Comparison of ENCODE assay signal across 11 mouse cellular contexts in the genomic region with DNA sequence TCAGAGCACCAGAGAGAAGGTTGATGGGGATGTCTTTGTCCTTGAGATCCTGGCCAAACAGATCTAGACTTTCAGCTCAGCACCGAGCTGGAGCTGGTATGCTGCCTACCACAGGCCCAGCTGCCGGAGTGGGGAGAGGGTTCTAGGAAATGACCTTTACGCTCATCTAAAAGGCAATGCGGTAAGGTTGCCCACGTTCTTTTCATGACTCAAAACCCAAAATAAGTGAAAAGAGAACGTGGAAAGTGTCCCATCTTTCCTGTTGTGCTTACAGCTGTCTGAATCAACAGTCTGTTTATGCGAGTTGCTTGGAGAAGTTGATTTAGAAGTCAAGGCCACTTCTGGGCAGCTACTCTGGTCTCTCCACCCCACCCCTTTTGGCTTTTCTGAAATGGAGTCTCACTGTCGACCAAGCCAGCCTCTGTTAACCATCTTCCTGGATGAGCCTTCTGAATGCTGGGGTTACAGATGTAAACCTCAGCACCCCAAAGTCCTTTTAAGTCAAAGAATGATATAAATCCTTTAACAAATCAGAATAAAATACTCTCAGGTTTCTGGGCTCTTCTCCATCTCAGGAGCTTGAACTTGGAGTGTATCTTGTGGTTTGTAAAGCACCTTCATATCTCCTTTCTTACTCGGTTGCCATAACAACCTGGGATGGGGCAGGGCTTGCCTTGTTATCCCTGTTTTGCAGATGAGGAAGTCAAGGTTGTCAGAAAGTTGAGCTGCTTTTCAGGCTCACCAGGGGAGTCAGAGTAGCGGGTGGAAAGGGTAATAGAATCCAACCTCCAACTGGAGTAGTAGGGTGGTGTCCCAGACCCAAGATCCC.
DNase-seq lines count a peak whose midpoint lies in the region; ATAC-seq and TF ChIP-seq lines count a peak whose summit lies in the region.
"Had no signal": no experiment of that assay in that cellular context is flagged by ENCODE, and none has a peak within 500 bp of the region (broad histone marks: within the 10 kb centered on the region; RNA-seq: fewer than 3 reads in every experiment).

No protein-coding gene starts in this region.

- H3K4me2 ChIP-seq in liver, postnatal 0 days (ENCODE audit: low read depth, low read length): no peak overlapping the region
- H3K4me2 ChIP-seq in liver, embryonic 11.5 days: no peak overlapping the region
- H3K4me2 ChIP-seq in myocyte (ENCODE audit: low read depth): no peak overlapping the region
- no peak overlapping the region for H3K4me2 ChIP-seq in kidney, embryonic 16.5 days (replicated peaks; ENCODE audit: low read depth, low read length)
- H3K4me2 ChIP-seq: neural tube, embryonic 12.5 days had no signal

- no peaks in the 10 kb centered on the region for H3K27me3 ChIP-seq in cerebellum, adult 2 months (ENCODE audit: control insufficient read depth, insufficient read depth, low read length)
- no peaks in the 10 kb centered on the region for H3K27me3 ChIP-seq in liver, postnatal 0 days (ENCODE audit: insufficient read depth, low read length)
- no peaks in the 10 kb centered on the region for H3K27me3 ChIP-seq in liver, embryonic 11.5 days (replicated peaks; ENCODE audit: control insufficient read depth, insufficient read depth, low read length)
- H3K27me3 ChIP-seq in MEL (ENCODE audit: control insufficient read depth in 1 of 2, insufficient read depth in 2 of 2, low read length in 2 of 2) (no peaks in the 10 kb centered on the region), myocyte (ENCODE audit: control insufficient read depth, insufficient read depth, insufficient read length) (no peaks in the 10 kb centered on the region)
- H3K27me3 ChIP-seq in kidney, embryonic 16.5 days (ENCODE audit: insufficient read depth, low read length): no peaks in the 10 kb centered on the region
- H3K27me3 ChIP-seq: neural tube, embryonic 12.5 days had no signal

- TF ChIP-seq POLR2A in cerebellum, adult 2 months (IDR thresholded peaks at IDR 0.05; ENCODE audit: borderline replicate concordance, insufficient read depth, low read length): no peak
- no peak for TF ChIP-seq POLR2A in MEL (IDR thresholded peaks at IDR 0.05; ENCODE audit: control insufficient read depth in 1 of 2, insufficient read depth in 1 of 2, low read depth in 1 of 2, low read length in 2 of 2, poor library complexity in 1 of 2)
- no peak for TF ChIP-seq POLR2A in myocyte (IDR thresholded peaks at IDR 0.05; ENCODE audit: insufficient read length, low read depth)

- no peak for ATAC-seq in liver, postnatal 0 days
- no peak for ATAC-seq in liver, embryonic 11.5 days (replicated peaks; ENCODE audit: low FRiP score)
- no peak for ATAC-seq in kidney, embryonic 16.5 days (ENCODE audit: low FRiP score, low TSS enrichment)

- no peak for TF ChIP-seq CTCF in cerebellum, adult 2 months (IDR thresholded peaks at IDR 0.05; ENCODE audit: borderline replicate concordance, insufficient read depth, low read depth, low read length)
- TF ChIP-seq CTCF in liver, postnatal 0 days (IDR thresholded peaks at IDR 0.05; ENCODE audit: low read depth): no peak
- no peak for TF ChIP-seq CTCF in MEL (IDR thresholded peaks at IDR 0.05 in 2 of 3, conservative IDR thresholded peaks at IDR 0.05 in 1 of 3; ENCODE audit: control insufficient read depth in 1 of 3, insufficient read depth in 1 of 3, low read depth in 2 of 3, low read length in 3 of 3, poor library complexity in 1 of 3, severe bottlenecking in 1 of 3)

- peak overlapping the region; percentile 41; the same call in 1 of the 2 replicates for H3K27ac ChIP-seq in cerebellum, adult 2 months (ENCODE audit: insufficient read depth, low read length)
- 0 out of 2 replicates have a peak overlapping the region, but pooled peaks have one; percentile 3 for H3K27ac ChIP-seq in liver, postnatal 0 days (ENCODE audit: low read depth)
- H3K27ac ChIP-seq in liver, embryonic 11.5 days (ENCODE audit: low read depth, low read length): no peak overlapping the region
- no peak overlapping the region for H3K27ac ChIP-seq in MEL (ENCODE audit: control insufficient read depth, low read depth, low read length)
- no peak overlapping the region for H3K27ac ChIP-seq in kidney, embryonic 16.5 days (ENCODE audit: low read length)
- H3K27ac ChIP-seq: neural tube, embryonic 12.5 days had no signal

- H3K79me2 ChIP-seq in MEL (ENCODE audit: control insufficient read depth, insufficient read depth, low read length, poor library complexity) (no peaks in the 10 kb centered on the region; the same call in 1 of the 2 replicates), myocyte (ENCODE audit: control insufficient read depth, insufficient read depth) (no peaks in the 10 kb centered on the region)

- TF ChIP-seq EP300 in liver, postnatal 0 days (IDR thresholded peaks at IDR 0.05; ENCODE audit: low read depth): no peak
- peak; percentile 66 to 85; a peak in 3 of 4 replicates for TF ChIP-seq EP300 in MEL (IDR thresholded peaks at IDR 0.05; ENCODE audit: low read depth in 1 of 2, low read length in 2 of 2)

- no peak for TF ChIP-seq RAD21 in MEL (IDR thresholded peaks at IDR 0.05; ENCODE audit: low read depth, low read length)

- H3K9me3 ChIP-seq in liver, postnatal 0 days (ENCODE audit: low read length): no peaks in the 10 kb centered on the region
- H3K9me3 ChIP-seq in liver, embryonic 11.5 days (ENCODE audit: control insufficient read depth, low read length): no peaks in the 10 kb centered on the region
- no peaks in the 10 kb centered on the region for H3K9me3 ChIP-seq in MEL (replicated peaks; ENCODE audit: insufficient read depth, low read length)
- H3K9me3 ChIP-seq in kidney, embryonic 16.5 days (ENCODE audit: low read length): no peaks in the 10 kb centered on the region
- H3K9me3 ChIP-seq: neural tube, embryonic 12.5 days had no signal

- no peak overlapping the region for H3K9ac ChIP-seq in liver, postnatal 0 days (replicated peaks)
- no peak overlapping the region for H3K9ac ChIP-seq in liver, embryonic 11.5 days (ENCODE audit: low read depth, low read length)
- no peak overlapping the region for H3K9ac ChIP-seq in MEL (ENCODE audit: control insufficient read depth, low read depth, low read length, poor library complexity, severe bottlenecking)
- H3K9ac ChIP-seq in kidney, embryonic 16.5 days (replicated peaks; ENCODE audit: low read length): no peak overlapping the region
- H3K9ac ChIP-seq: neural tube, embryonic 12.5 days had no signal

- DNase-seq in cerebellum, adult 2 months: no peak
- DNase-seq in cerebellum, adult 9-10 months: no peak
- no peak for DNase-seq in liver, postnatal 0 days
- DNase-seq in liver, embryonic 11.5 days (ENCODE audit: low spot score): no peak
- peak; percentile 96 for DNase-seq in MEL (ENCODE audit: low read depth, low spot score)
- DNase-seq in ovary, postnatal 36 days (ENCODE audit: low spot score): no peak
- DNase-seq: kidney, postnatal 4 days; right cerebral cortex, postnatal 14 days had no signal

- H3K4me3 ChIP-seq in cerebellum, adult 2 months (replicated peaks; ENCODE audit: insufficient read depth, low read depth, low read length): no peak overlapping the region
- no peak overlapping the region for H3K4me3 ChIP-seq in liver, postnatal 0 days (ENCODE audit: low read depth, low read length)
- no peak overlapping the region for H3K4me3 ChIP-seq in liver, embryonic 11.5 days (ENCODE audit: low read depth, low read length)
- no peak overlapping the region for H3K4me3 ChIP-seq in MEL (ENCODE audit: control insufficient read depth in 1 of 2, insufficient read depth in 1 of 2, low read depth in 2 of 2, low read length in 2 of 2)
- H3K4me3 ChIP-seq in myocyte: no peak overlapping the region
- no peak overlapping the region for H3K4me3 ChIP-seq in kidney, embryonic 16.5 days (ENCODE audit: low read length)
- H3K4me3 ChIP-seq: neural tube, embryonic 12.5 days had no signal

- H3ac ChIP-seq in myocyte (ENCODE audit: control insufficient read depth, insufficient read length): no peak overlapping the region

- no peaks in the 10 kb centered on the region for H3K36me3 ChIP-seq in liver, postnatal 0 days (replicated peaks; ENCODE audit: insufficient read depth, low read length)
- no peaks in the 10 kb centered on the region for H3K36me3 ChIP-seq in liver, embryonic 11.5 days (ENCODE audit: control insufficient read depth, insufficient read depth, low read length)
- peaks cover 0 to 33% of the 10 kb centered on the region in 2 experiments; a peak in 2 of 4 replicates for H3K36me3 ChIP-seq in MEL (ENCODE audit: control insufficient read depth in 1 of 2, insufficient read depth in 2 of 2, low read length in 2 of 2)
- H3K36me3 ChIP-seq in myocyte (ENCODE audit: control insufficient read depth, insufficient read depth): no peaks in the 10 kb centered on the region
- no peaks in the 10 kb centered on the region for H3K36me3 ChIP-seq in kidney, embryonic 16.5 days (ENCODE audit: insufficient read depth, low read length)
- H3K36me3 ChIP-seq: neural tube, embryonic 12.5 days had no signal

- 73% methylated on average over 10 of the region's 10 CpGs for WGBS in cerebellum, adult 2 months
- WGBS in liver, postnatal 0 days (ENCODE audit: insufficient replicate concordance): 57% methylated on average over 10 of the region's 10 CpGs
- WGBS in liver, embryonic 11.5 days: 68% methylated on average over 10 of the region's 10 CpGs
- WGBS in kidney, embryonic 16.5 days: 79% methylated on average over 10 of the region's 10 CpGs

- peaks cover 16% of the 10 kb centered on the region for H3K4me1 ChIP-seq in cerebellum, adult 2 months (ENCODE audit: control insufficient read depth, insufficient read depth, low read length)
- peaks cover 26% of the 10 kb centered on the region for H3K4me1 ChIP-seq in liver, postnatal 0 days (ENCODE audit: insufficient read depth)
- peaks cover 30% of the 10 kb centered on the region for H3K4me1 ChIP-seq in liver, embryonic 11.5 days (replicated peaks; ENCODE audit: control insufficient read depth, insufficient read depth, low read length)
- H3K4me1 ChIP-seq in MEL (ENCODE audit: control insufficient read depth in 1 of 2, insufficient read depth in 2 of 2, low read length in 2 of 2): peaks cover 0 to 43% of the 10 kb centered on the region in 2 experiments
- peaks cover 19% of the 10 kb centered on the region for H3K4me1 ChIP-seq in kidney, embryonic 16.5 days (ENCODE audit: insufficient read depth, low read length)

TF ChIP-seq in MEL, 35 proteins besides CTCF, POLR2A, EP300 and RAD21 (continues in another document):
- TF ChIP-seq ZMIZ1 (IDR thresholded peaks at IDR 0.05; ENCODE audit: low read depth, low read length) (no peak), ELF1 (IDR thresholded peaks at IDR 0.05; ENCODE audit: low read depth, low read length) (peak; percentile 74), MYC (IDR thresholded peaks at IDR 0.05; ENCODE audit: low read depth, low read length) (no peak), RCOR1 (IDR thresholded peaks at IDR 0.05; ENCODE audit: low read depth, low read length) (peak; percentile 100), MXI1 (IDR thresholded peaks at IDR 0.05; ENCODE audit: low read depth, low read length) (peak; percentile 84)

TF ChIP-seq in myocyte, 11 proteins besides CTCF, POLR2A, EP300 and RAD21:
- peak in 2 of 3 experiments; percentile 9 to 31 for TF ChIP-seq MYOG (IDR thresholded peaks at IDR 0.05; ENCODE audit: control insufficient read depth in 1 of 3, insufficient read depth in 1 of 3, insufficient read length in 2 of 3, low read depth in 2 of 3)
- TF ChIP-seq TCF3 (IDR thresholded peaks at IDR 0.05; ENCODE audit: insufficient read length, low read depth): no peak
TF ChIP-seq in myocyte: peak in this region for 1.

Comparison
In these comparisons a context has a peak if more than half of its experiments do, and no peak if none do; other contexts are left out.
1. H3K27ac ChIP-seq: peak in cerebellum, adult 2 months (single experiment) and liver, postnatal 0 days (single experiment); none in liver, embryonic 11.5 days (single experiment), MEL (single experiment) and kidney, embryonic 16.5 days (single experiment).